Comparison of ENCODE assay signal across 8 mouse cellular contexts in genomic region chr3:28781848-28782247, GRCm38 (mm10). TPM values are rescaled to one million over a fixed set of nuclear protein-coding genes. Genes with fewer than 3 reads are reported as not detected.
DNase-seq lines count a peak whose midpoint lies in the region; ATAC-seq and TF ChIP-seq lines count a peak whose summit lies in the region.

No protein-coding gene starts in this region.

- peak overlapping the region; percentile 79 to 100 for H3K4me3 ChIP-seq in ES-E14 (ENCODE audit: insufficient read depth in 1 of 2, low read depth in 1 of 2, low read length in 2 of 2, poor library complexity in 1 of 2, severe bottlenecking in 1 of 2)
- H3K4me3 ChIP-seq in heart, embryonic 16.5 days (ENCODE audit: low read length), result peak overlapping the region; percentile 89
- peak overlapping the region; percentile 70 for H3K4me3 ChIP-seq in liver, postnatal 0 days (ENCODE audit: low read depth, low read length)

- H3K4me2 ChIP-seq in heart, embryonic 16.5 days (ENCODE audit: low read depth, low read length), result peak overlapping the region; percentile 99
- peak overlapping the region; percentile 92 for H3K4me2 ChIP-seq in liver, postnatal 0 days (ENCODE audit: low read depth, low read length)

- peak; percentile 82 for DNase-seq in heart, adult 11 months
- DNase-seq in heart, adult 9 months (ENCODE audit: low spot score in 2 of 2), result no peak
- no peak for DNase-seq in ES-E14 (ENCODE audit: low read depth, low spot score)
- no peak for DNase-seq in liver, postnatal 0 days
- DNase-seq in thymus, postnatal 0 days (ENCODE audit: low spot score), result no peak
- no peak for DNase-seq in urinary bladder, adult 18-20 months (ENCODE audit: low spot score in 2 of 2)
- DNase-seq in lung, postnatal 4 days, result no peak

- H3K4me1 ChIP-seq in ES-E14 (ENCODE audit: control insufficient read depth in 2 of 2, insufficient read depth in 2 of 2, low read length in 2 of 2, poor library complexity in 1 of 2), result peaks cover 0 to 2% of the 10 kb centered on the region in 2 experiments; a peak in 1 of 4 replicates
- H3K4me1 ChIP-seq in heart, embryonic 16.5 days (ENCODE audit: control insufficient read depth, insufficient read depth, low read length), result peaks cover 6% of the 10 kb centered on the region
- H3K4me1 ChIP-seq in liver, postnatal 0 days (ENCODE audit: insufficient read depth), result peaks cover 17% of the 10 kb centered on the region

- no peaks in the 10 kb centered on the region; the same call in 1 of the 2 replicates for H3K9me3 ChIP-seq in ES-E14 (ENCODE audit: control insufficient read depth, insufficient read depth, low read depth, low read length)
- H3K9me3 ChIP-seq in heart, embryonic 16.5 days (replicated peaks; ENCODE audit: control insufficient read depth, low read length), result no peaks in the 10 kb centered on the region
- no peaks in the 10 kb centered on the region for H3K9me3 ChIP-seq in liver, postnatal 0 days (ENCODE audit: low read length)

- H3K27ac ChIP-seq in ES-E14 (ENCODE audit: insufficient read depth, low read depth, low read length, poor library complexity, severe bottlenecking), result no peak overlapping the region
- H3K27ac ChIP-seq in heart, embryonic 16.5 days (ENCODE audit: low read length), result no peak overlapping the region
- no peak overlapping the region for H3K27ac ChIP-seq in liver, postnatal 0 days (ENCODE audit: low read depth)

- in situ Hi-C loops in ES-E14 (cut with MboI; ENCODE audit: low sequenced_read_pairs in 2 of 2, unreplicated experiment in 2 of 2), result no loop called here

- peak overlapping the region; percentile 95 for H3K9ac ChIP-seq in ES-E14 (ENCODE audit: insufficient read depth, low read depth, low read length, poor library complexity, severe bottlenecking)
- H3K9ac ChIP-seq in heart, embryonic 16.5 days (ENCODE audit: low read length), result peak overlapping the region; percentile 87
- peak overlapping the region; percentile 70 for H3K9ac ChIP-seq in liver, postnatal 0 days (replicated peaks)

- WGBS in heart, embryonic 16.5 days, result 23% methylated on average over 14 of the region's 14 CpGs
- WGBS in liver, postnatal 0 days (ENCODE audit: insufficient replicate concordance), result 34% methylated on average over 14 of the region's 14 CpGs

- no peak for TF ChIP-seq CTCF in liver, postnatal 0 days (IDR thresholded peaks at IDR 0.05; ENCODE audit: low read depth)

- no peak for TF ChIP-seq EP300 in liver, postnatal 0 days (IDR thresholded peaks at IDR 0.05; ENCODE audit: low read depth)

- H3K36me3 ChIP-seq in ES-E14 (ENCODE audit: control insufficient read depth, insufficient read depth, low read length, poor library complexity, severe bottlenecking), result no peaks in the 10 kb centered on the region; the same call in 1 of the 2 replicates
- no peaks in the 10 kb centered on the region for H3K36me3 ChIP-seq in heart, embryonic 16.5 days (ENCODE audit: control insufficient read depth, insufficient read depth)
- H3K36me3 ChIP-seq in liver, postnatal 0 days (replicated peaks; ENCODE audit: insufficient read depth, low read length), result no peaks in the 10 kb centered on the region

- H3K27me3 ChIP-seq in heart, embryonic 16.5 days (ENCODE audit: control insufficient read depth, insufficient read depth, low read length), result no peaks in the 10 kb centered on the region
- H3K27me3 ChIP-seq in liver, postnatal 0 days (ENCODE audit: insufficient read depth, low read length), result no peaks in the 10 kb centered on the region

- ATAC-seq in heart, embryonic 16.5 days (replicated peaks; ENCODE audit: extremely low read depth, insufficient read depth, low FRiP score), result no peak
- no peak for ATAC-seq in liver, postnatal 0 days

TF ChIP-seq in ES-E14, 5 proteins besides CTCF, POLR2A, EP300 and RAD21:
- TF ChIP-seq ZNF384 (IDR thresholded peaks at IDR 0.05; ENCODE audit: low read depth, low read length), result no peak
- TF ChIP-seq CHD2 (IDR thresholded peaks at IDR 0.05; ENCODE audit: low read depth, low read length), result no peak
- TF ChIP-seq MAFK (IDR thresholded peaks at IDR 0.05; ENCODE audit: insufficient read depth, low read depth, low read length), result no peak
- no peak for TF ChIP-seq HCFC1 (IDR thresholded peaks at IDR 0.05; ENCODE audit: borderline replicate concordance, insufficient read depth, low read length)
- TF ChIP-seq ZC3H11A (IDR thresholded peaks at IDR 0.05; ENCODE audit: borderline replicate concordance, low read depth, low read length), result no peak

RNA-seq across cellular contexts. Expression of gene Eif5a2, which starts 0.8 kb away (rescaled TPM):
- 10.5 and 11.4 TPM in 2 replicates for total RNA-seq in ES-E14 (2012; rRNA removed)
- 8.5 and 8.7 TPM in 2 replicates for polyA plus RNA-seq in heart, embryonic 16.5 days (2015; fragmentation: Nextera tagmentation; extraction: Ambion mirVana)
- polyA plus RNA-seq in liver, postnatal 0 days (2015; fragmentation: Nextera tagmentation; extraction: Ambion mirVana), result 1.3 and 1.4 TPM in 2 replicates
- polyA plus RNA-seq in thymus, postnatal 0 days (2015; fragmentation: Nextera tagmentation; extraction: Ambion mirVana), result 3.9 and 4.3 TPM in 2 replicates

RNA-seq across cellular contexts. Expression of gene Rpl22l1, which starts 23.4 kb away (rescaled TPM):
- total RNA-seq in ES-E14 (2012; rRNA removed), result 199 and 297 TPM in 2 replicates
- polyA plus RNA-seq in heart, embryonic 16.5 days (2015; fragmentation: Nextera tagmentation; extraction: Ambion mirVana), result 163 and 199 TPM in 2 replicates
- 247 and 263 TPM in 2 replicates for polyA plus RNA-seq in liver, postnatal 0 days (2015; fragmentation: Nextera tagmentation; extraction: Ambion mirVana)
- polyA plus RNA-seq in thymus, postnatal 0 days (2015; fragmentation: Nextera tagmentation; extraction: Ambion mirVana), result 474 and 526 TPM in 2 replicates
